Mouse (Mus musculus): ENCODE measurements at regions not wholly inside any gene's neighbourhood (a gene's known extent, or its start where the extent isn't known, plus 50 kb on each side); places are given as distances from the start of the nearest gene placed in this dataset.

GRCm38 (mm10) chr2:75423872-75424271, 235.2 kb upstream of the Hnrnpa3 start:
- no peaks in the 10 kb centered on the region for H3K36me3 ChIP-seq (ENCODE audit: control insufficient read depth, insufficient read depth)
- no peaks in the 10 kb centered on the region for H3K4me1 ChIP-seq (ENCODE audit: control insufficient read depth, low read depth, low read length)
- WGBS (ENCODE audit: insufficient replicate concordance), result 34% methylated on average over 5 of the region's 5 CpGs
- H3K27me3 ChIP-seq (ENCODE audit: control insufficient read depth, insufficient read depth, low read depth, low read length), result no peaks in the 10 kb centered on the region
- no peak overlapping the region for H3K9ac ChIP-seq (ENCODE audit: low read depth, low read length)
- H3K9me3 ChIP-seq (replicated peaks; ENCODE audit: control insufficient read depth, low read length), result no peaks in the 10 kb centered on the region
- H3K4me2 ChIP-seq (ENCODE audit: low read depth, low read length), result no peak overlapping the region
- ATAC-seq (ENCODE audit: low read depth), result no peak
- no peak overlapping the region for H3K27ac ChIP-seq (ENCODE audit: low read length)
- no peak overlapping the region for H3K4me3 ChIP-seq (ENCODE audit: low read depth, low read length)

GRCm38 (mm10) chr2:75424363-75424762, 234.7 kb upstream of the Hnrnpa3 start:
- Histone ChIP-seq H3K27ac (ENCODE audit: low read length) (no peak overlapping the region), H3K9me3 (replicated peaks; ENCODE audit: control insufficient read depth, low read length) (no peaks in the 10 kb centered on the region), H3K27me3 (ENCODE audit: control insufficient read depth, insufficient read depth, low read depth, low read length) (no peaks in the 10 kb centered on the region), H3K36me3 (ENCODE audit: control insufficient read depth, insufficient read depth) (no peaks in the 10 kb centered on the region), H3K4me1 (ENCODE audit: control insufficient read depth, low read depth, low read length) (no peaks in the 10 kb centered on the region), H3K9ac (ENCODE audit: low read depth, low read length) (no peak overlapping the region), H3K4me2 (ENCODE audit: low read depth, low read length) (no peak overlapping the region), H3K4me3 (ENCODE audit: low read depth, low read length) (no peak overlapping the region)
- no peak for ATAC-seq (ENCODE audit: low read depth)
- WGBS (ENCODE audit: insufficient replicate concordance), result 66% methylated on average over 7 of the region's 7 CpGs

- Histone ChIP-seq H3K9ac (ENCODE audit: low read depth, low read length) (no peak overlapping the region), H3K4me3 (ENCODE audit: low read depth, low read length) (no peak overlapping the region), H3K4me2 (ENCODE audit: low read depth, low read length) (no peak overlapping the region), H3K4me1 (ENCODE audit: control insufficient read depth, low read depth, low read length) (no peaks in the 10 kb centered on the region), H3K36me3 (ENCODE audit: control insufficient read depth, insufficient read depth) (no peaks in the 10 kb centered on the region), H3K27me3 (ENCODE audit: control insufficient read depth, insufficient read depth, low read depth, low read length) (no peaks in the 10 kb centered on the region), H3K27ac (ENCODE audit: low read length) (no peak overlapping the region), H3K9me3 (replicated peaks; ENCODE audit: control insufficient read depth, low read length) (no peaks in the 10 kb centered on the region)
- WGBS (ENCODE audit: insufficient replicate concordance), result 68% methylated on average over 14 of the region's 14 CpGs
- ATAC-seq (ENCODE audit: low read depth), result no peak
Measured at GRCm38 (mm10) chr2:75424911-75425310, 234.2 kb upstream of the Hnrnpa3 start.

DNA sequence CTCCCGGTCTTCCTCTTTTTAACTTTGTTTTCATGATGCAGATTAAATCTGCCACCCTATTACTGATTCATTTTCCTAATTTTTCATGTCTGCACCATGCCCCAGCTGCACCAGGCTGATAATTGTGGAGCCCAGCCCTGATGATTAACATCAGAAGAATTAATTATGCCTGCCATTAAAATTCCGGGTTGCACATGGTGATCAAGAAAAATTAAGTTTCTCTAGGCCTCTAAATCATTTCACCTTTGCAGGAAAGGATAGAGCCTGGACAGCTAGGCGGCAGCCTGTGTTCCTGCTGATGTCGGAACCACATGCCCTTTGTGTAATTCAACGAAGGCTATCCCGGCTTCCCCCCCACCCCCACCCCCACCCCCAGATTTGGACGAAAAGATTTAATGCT, 233.7 kb upstream of the Hnrnpa3 start:
- ATAC-seq (ENCODE audit: low read depth), result no peak
- WGBS (ENCODE audit: insufficient replicate concordance), result 55% methylated on average over 7 of the region's 7 CpGs
- H3K36me3 ChIP-seq (ENCODE audit: control insufficient read depth, insufficient read depth), result no peaks in the 10 kb centered on the region
- H3K9ac ChIP-seq (ENCODE audit: low read depth, low read length), result no peak overlapping the region
- no peaks in the 10 kb centered on the region for H3K9me3 ChIP-seq (replicated peaks; ENCODE audit: control insufficient read depth, low read length)
- no peak overlapping the region for H3K4me2 ChIP-seq (ENCODE audit: low read depth, low read length)
- no peaks in the 10 kb centered on the region for H3K27me3 ChIP-seq (ENCODE audit: control insufficient read depth, insufficient read depth, low read depth, low read length)
- H3K27ac ChIP-seq (ENCODE audit: low read length), result no peak overlapping the region
- H3K4me3 ChIP-seq (ENCODE audit: low read depth, low read length), result no peak overlapping the region
- H3K4me1 ChIP-seq (ENCODE audit: control insufficient read depth, low read depth, low read length), result no peaks in the 10 kb centered on the region

- Histone ChIP-seq H3K27ac (ENCODE audit: low read length) (no peak overlapping the region), H3K4me2 (ENCODE audit: low read depth, low read length) (no peak overlapping the region), H3K4me3 (ENCODE audit: low read depth, low read length) (no peak overlapping the region), H3K9ac (ENCODE audit: low read depth, low read length) (no peak overlapping the region), H3K4me1 (ENCODE audit: control insufficient read depth, low read depth, low read length) (no peaks in the 10 kb centered on the region), H3K27me3 (ENCODE audit: control insufficient read depth, insufficient read depth, low read depth, low read length) (no peaks in the 10 kb centered on the region), H3K36me3 (ENCODE audit: control insufficient read depth, insufficient read depth) (no peaks in the 10 kb centered on the region), H3K9me3 (replicated peaks; ENCODE audit: control insufficient read depth, low read length) (no peaks in the 10 kb centered on the region)
- no peak for ATAC-seq (ENCODE audit: low read depth)
- WGBS (ENCODE audit: insufficient replicate concordance), result 65% methylated on average over 9 of the region's 9 CpGs
Measured at GRCm38 (mm10) chr2:75425791-75426190, 233.3 kb upstream of the Hnrnpa3 start.

DNA sequence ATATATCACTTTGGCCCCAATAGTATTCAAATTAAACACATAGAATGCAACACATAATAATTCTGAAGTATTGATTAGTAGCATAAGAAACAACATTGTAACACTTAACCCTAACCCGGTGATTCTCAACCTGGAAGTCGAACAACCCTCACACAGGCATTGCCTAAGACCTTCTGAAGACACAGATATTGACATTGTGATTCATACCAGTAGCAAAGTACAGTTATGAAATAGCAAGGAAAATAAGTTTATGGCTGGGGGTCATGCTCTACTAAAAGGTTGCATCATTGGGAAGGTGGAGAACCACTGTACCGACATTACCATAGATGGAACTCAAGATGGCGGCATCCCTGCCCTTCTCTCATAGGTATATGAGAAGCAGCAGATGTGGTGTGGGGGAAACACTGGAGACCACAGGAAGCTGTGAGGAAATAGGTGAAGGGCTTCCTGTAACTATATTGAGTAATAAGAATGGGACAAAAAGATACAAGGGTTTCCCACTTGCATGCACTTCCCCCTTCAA, 231.1 kb upstream of the Hnrnpa3 start:
- no peak overlapping the region for H3K27ac ChIP-seq (ENCODE audit: low read length)
- no peak overlapping the region for H3K4me2 ChIP-seq (ENCODE audit: low read depth, low read length)
- no peaks in the 10 kb centered on the region for H3K36me3 ChIP-seq (ENCODE audit: control insufficient read depth, insufficient read depth)
- no peak for ATAC-seq (ENCODE audit: low read depth)
- 75% methylated on average over 4 of the region's 4 CpGs for WGBS (ENCODE audit: insufficient replicate concordance)
- H3K9ac ChIP-seq (ENCODE audit: low read depth, low read length), result no peak overlapping the region
- no peaks in the 10 kb centered on the region for H3K4me1 ChIP-seq (ENCODE audit: control insufficient read depth, low read depth, low read length)
- no peaks in the 10 kb centered on the region for H3K9me3 ChIP-seq (replicated peaks; ENCODE audit: control insufficient read depth, low read length)
- no peak overlapping the region for H3K4me3 ChIP-seq (ENCODE audit: low read depth, low read length)
- no peaks in the 10 kb centered on the region for H3K27me3 ChIP-seq (ENCODE audit: control insufficient read depth, insufficient read depth, low read depth, low read length)

DNA sequence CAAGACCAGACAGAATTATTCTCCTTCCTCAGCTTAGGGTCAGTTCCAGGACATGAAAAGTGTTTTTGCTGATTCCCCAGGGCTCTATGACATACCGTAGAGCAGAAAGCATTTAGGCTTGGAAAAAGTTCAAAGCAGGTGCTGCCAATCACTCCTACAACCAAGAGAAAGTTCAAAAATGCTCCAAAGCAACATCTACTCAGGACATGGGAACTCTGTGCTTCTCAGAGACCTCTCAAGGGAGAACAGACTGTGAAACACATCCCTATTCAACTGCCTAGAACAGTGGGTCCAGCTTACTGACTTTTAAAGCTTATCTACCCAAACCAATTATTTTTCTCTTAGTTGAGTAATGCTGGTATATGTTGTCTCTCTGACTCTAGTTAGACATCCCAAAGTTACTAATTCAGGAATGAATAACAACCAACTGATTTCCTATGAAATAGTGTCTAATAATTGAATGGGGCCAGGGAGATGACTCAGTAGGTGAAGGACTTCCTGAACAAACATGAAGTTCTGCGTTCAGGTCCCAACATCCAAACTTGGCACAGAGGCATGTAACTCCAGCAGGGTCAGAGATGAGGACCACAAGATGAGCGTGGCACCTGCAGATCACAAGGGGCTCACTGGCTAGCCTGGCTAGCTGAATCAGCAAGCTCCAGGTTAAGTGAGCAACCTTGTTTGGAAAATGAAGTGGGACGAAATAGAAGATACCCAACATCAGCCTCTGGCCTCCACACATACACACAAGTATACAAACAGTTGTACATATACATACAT, 228.7 kb upstream of the Hnrnpa3 start:
- Histone ChIP-seq H3K27me3 (ENCODE audit: control insufficient read depth, insufficient read depth, low read depth, low read length) (no peaks in the 10 kb centered on the region), H3K4me3 (ENCODE audit: low read depth, low read length) (no peak overlapping the region), H3K9me3 (replicated peaks; ENCODE audit: control insufficient read depth, low read length) (no peaks in the 10 kb centered on the region), H3K27ac (ENCODE audit: low read length) (no peak overlapping the region), H3K4me2 (ENCODE audit: low read depth, low read length) (no peak overlapping the region), H3K36me3 (ENCODE audit: control insufficient read depth, insufficient read depth) (no peaks in the 10 kb centered on the region), H3K4me1 (ENCODE audit: control insufficient read depth, low read depth, low read length) (no peaks in the 10 kb centered on the region), H3K9ac (ENCODE audit: low read depth, low read length) (no peak overlapping the region)
- WGBS (ENCODE audit: insufficient replicate concordance), result 57% methylated on average over 4 of the region's 4 CpGs
- ATAC-seq (ENCODE audit: low read depth), result no peak

GRCm38 (mm10) chr2:75431981-75432380, 227.1 kb upstream of the Hnrnpa3 start:
- no peak for ATAC-seq (ENCODE audit: low read depth)
- H3K4me3 ChIP-seq (ENCODE audit: low read depth, low read length), result no peak overlapping the region
- no peaks in the 10 kb centered on the region for H3K9me3 ChIP-seq (replicated peaks; ENCODE audit: control insufficient read depth, low read length)
- no peak overlapping the region for H3K4me2 ChIP-seq (ENCODE audit: low read depth, low read length)
- 53% methylated on average over 6 of the region's 6 CpGs for WGBS (ENCODE audit: insufficient replicate concordance)
- no peaks in the 10 kb centered on the region for H3K4me1 ChIP-seq (ENCODE audit: control insufficient read depth, low read depth, low read length)
- H3K27me3 ChIP-seq (ENCODE audit: control insufficient read depth, insufficient read depth, low read depth, low read length), result no peaks in the 10 kb centered on the region
- H3K27ac ChIP-seq (ENCODE audit: low read length), result no peak overlapping the region
- no peaks in the 10 kb centered on the region for H3K36me3 ChIP-seq (ENCODE audit: control insufficient read depth, insufficient read depth)
- H3K9ac ChIP-seq (ENCODE audit: low read depth, low read length), result no peak overlapping the region

- Histone ChIP-seq H3K4me2 (ENCODE audit: low read depth, low read length) (no peak overlapping the region), H3K36me3 (ENCODE audit: control insufficient read depth, insufficient read depth) (no peaks in the 10 kb centered on the region), H3K27ac (ENCODE audit: low read length) (no peak overlapping the region), H3K4me3 (ENCODE audit: low read depth, low read length) (no peak overlapping the region), H3K27me3 (ENCODE audit: control insufficient read depth, insufficient read depth, low read depth, low read length) (no peaks in the 10 kb centered on the region), H3K4me1 (ENCODE audit: control insufficient read depth, low read depth, low read length) (no peaks in the 10 kb centered on the region), H3K9ac (ENCODE audit: low read depth, low read length) (no peak overlapping the region), H3K9me3 (replicated peaks; ENCODE audit: control insufficient read depth, low read length) (no peaks in the 10 kb centered on the region)
- no peak for ATAC-seq (ENCODE audit: low read depth)
- WGBS (ENCODE audit: insufficient replicate concordance), result 81% methylated on average over 17 of the region's 17 CpGs
Measured at GRCm38 (mm10) chr2:75434521-75434920, 224.5 kb upstream of the Hnrnpa3 start.
